Mouse (Mus musculus) spleen, adult 12 weeks (tissue): Measurements from ENCODE around the gene Lpar1.

Source experiments
- DNase-seq: peaks from one replicate; pipeline ENCODE4 v3.0.0; 2022; ENCODE audit warnings: low spot score

Gene Lpar1

GRCm38 (mm10) chr4:58553631-58554358 lies at the start of gene Lpar1:
Gene Lpar1 (minus strand): TSS chr4:58553898.
- DNase-seq: no peak

GRCm38 (mm10) chr4:58585942-58586341 lies 32.2 kb upstream of the Lpar1 start:
- DNase-seq: no peak

- no peak for DNase-seq
Observed at GRCm38 (mm10) chr4:58581191-58581590, 27.5 kb upstream of the Lpar1 start.

DNA sequence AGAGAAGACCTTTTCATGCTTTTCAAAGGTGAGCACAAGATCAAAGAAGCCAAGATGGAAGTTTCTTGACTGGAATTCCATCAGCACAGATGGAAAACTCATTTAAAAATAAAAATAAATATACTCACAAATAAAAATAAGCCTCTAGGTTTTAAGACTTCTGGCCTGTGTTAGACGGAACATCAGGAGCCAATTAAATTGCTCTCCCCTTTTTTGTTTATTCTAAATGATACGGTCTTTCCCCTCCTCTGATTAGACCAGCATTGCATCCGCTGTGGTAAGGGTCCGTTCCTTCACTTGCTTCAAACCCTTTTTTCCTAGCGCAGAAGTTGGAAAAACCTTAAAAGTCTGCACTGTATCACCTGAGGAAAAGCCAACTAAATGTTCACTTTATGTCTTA lies 26.8 kb upstream of the Lpar1 start:
- DNase-seq: no peak

GRCm38 (mm10) chr4:58580098-58580497 lies 26.4 kb upstream of the Lpar1 start:
- DNase-seq: no peak

GRCm38 (mm10) chr4:58578488-58578887 lies 24.8 kb upstream of the Lpar1 start:
- DNase-seq: no peak

- DNase-seq: no peak
Observed at GRCm38 (mm10) chr4:58577382-58578048, 23.8 kb upstream of the Lpar1 start.

DNA sequence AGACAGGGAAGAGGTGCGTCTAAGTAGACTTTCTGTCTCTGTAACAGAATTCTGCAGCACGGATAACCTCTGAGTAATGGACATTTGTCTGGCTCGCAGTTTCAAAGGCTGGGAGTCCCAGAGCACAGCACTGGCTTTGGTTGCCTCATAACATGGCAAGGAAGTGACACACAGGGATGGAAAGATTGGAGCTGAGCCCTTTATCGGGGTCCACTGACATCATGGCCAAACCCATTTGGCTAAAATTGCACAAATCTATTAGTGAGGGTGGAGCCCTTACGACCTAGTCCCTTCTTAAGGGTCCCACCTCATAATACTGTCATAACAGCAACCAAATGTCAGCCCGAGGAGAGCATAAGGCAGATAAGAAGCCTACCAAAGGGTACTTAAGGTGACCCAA lies 22.1 kb upstream of the Lpar1 start:
- no peak for DNase-seq

DNA sequence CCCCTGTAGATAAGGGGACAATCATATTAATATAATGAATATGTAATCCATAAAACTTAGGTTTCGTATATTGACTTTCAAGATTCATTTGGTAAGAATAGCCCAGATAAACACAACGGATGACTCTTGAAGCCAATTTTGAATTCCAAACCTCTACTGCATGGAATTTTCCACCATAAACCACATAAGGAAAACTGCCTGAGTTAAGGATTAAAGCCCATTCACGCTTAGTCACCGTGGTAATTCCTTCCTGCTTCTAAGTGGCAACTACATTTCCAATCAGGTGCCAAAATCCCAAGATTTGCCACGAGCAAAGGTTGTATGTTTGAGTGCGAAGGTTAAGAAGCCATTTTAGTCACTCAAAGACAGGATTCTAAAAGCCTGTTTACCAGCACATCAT lies 20.3 kb upstream of the Lpar1 start:
- DNase-seq: no peak

DNA sequence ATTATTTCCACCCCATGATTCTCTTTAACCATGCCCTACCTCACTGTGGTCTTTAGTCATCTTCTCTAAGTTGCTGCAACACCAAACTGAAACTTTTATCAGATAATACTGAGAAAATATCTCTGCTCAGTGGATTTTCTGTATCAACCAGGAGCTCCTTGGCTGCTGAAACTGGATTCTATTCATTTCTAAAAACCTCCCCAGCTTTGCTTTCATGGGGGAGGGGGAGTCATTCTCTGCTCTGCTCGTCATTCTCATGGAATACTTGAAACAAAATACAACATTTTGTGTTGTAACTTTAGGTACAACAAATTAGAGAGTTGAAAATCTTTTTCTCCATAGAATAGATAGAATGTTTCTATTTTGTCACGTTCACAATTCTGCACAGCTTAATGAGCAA lies 18.7 kb upstream of the Lpar1 start:
- DNase-seq: no peak

DNA sequence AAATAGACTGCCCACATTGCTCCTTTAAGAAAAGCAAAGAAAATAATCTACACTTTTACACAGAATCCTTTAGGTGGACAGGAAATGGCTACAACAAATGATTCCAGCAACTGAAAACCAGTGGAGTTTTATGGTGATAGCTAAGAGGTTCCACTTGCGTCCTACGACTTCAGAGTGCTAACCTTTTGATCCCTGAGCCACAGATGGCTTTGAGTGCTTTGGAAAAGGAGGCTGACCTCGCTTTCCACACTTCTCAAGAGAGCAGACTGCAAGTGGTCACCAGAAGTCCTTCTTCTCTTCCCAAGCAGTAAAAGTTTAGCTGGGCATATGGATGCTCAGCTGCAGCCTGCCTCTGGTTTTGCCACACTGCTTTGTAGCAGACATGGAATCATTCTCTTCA lies 18.0 kb upstream of the Lpar1 start:
- no peak for DNase-seq

DNA sequence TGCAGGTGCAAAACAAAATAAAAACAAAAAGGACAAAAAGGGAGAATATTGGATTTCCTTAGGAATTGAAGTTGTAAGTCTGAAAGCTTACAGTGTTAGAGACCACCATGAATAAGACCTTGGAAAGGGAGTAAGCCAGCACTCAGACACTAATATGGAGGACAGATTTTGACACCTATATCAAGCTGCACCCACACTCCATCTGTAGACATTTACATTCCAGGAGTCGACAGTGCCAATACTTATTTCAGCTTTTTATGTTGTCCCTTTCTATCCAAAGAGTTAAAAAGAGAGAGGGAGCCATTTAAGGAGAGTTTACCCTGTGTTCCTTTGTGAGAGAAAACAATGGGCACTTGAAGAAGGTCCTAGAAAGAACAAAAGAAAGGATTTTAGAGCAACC lies 17.5 kb upstream of the Lpar1 start:
- DNase-seq: no peak

DNA sequence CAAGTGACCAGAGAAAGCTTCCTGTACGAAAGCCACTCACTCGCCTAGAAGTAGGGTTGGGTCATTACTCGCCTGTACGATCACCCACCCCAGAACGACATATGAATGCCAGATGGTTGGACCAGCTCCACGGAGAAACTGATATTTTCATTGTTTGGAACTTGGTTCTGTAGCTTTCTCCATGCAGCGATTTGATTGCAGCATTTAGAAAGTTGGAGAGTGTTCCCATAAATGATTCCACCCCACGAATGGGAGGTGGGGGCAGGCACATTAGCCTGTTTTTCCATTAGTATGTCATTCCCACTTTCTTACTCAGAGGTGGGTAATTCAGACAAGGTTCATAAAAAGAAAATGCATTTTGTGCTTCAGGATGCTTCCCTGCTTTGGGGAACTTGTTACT lies 14.8 kb upstream of the Lpar1 start:
- no peak for DNase-seq

DNA sequence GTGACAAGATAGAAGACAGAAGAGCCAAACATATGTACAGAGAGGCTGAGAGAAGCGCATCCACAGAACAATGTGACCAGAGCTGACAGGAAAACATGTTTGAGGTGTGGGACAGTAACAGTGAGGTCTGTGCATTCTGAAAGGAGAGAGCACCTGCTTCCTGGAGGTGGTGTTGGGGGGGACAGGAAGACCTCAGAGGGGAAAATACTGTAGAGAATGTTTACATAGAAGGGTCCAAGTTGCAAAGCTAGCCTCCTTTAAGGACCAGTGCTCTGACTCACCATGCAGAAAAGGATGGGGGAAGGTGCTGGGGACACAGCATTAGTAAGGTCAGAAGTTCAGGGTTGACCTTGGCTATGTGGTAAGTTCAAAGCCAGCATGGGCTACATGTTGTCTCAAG lies 9.1 kb upstream of the Lpar1 start:
- DNase-seq: no peak

DNA sequence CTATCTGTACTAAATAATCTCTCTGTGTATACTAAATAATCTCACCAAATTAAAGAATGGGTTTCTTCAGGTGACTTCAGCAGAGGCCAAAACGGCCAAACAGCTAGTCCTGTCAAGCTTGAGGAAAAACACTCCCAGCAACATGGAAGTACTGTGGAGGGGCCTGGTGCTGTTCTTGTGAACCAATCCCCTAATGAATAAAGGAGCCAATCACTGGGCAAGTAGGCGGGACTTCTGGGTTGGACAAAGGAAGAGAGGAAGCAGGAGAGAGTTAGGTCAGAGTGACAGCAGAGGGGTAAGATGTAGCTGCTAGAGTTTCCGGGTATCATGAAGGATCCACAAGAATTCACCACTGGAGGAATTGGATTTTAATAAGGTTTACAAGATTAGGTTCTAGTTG lies 3.3 kb upstream of the Lpar1 start:
- no peak for DNase-seq

DNA sequence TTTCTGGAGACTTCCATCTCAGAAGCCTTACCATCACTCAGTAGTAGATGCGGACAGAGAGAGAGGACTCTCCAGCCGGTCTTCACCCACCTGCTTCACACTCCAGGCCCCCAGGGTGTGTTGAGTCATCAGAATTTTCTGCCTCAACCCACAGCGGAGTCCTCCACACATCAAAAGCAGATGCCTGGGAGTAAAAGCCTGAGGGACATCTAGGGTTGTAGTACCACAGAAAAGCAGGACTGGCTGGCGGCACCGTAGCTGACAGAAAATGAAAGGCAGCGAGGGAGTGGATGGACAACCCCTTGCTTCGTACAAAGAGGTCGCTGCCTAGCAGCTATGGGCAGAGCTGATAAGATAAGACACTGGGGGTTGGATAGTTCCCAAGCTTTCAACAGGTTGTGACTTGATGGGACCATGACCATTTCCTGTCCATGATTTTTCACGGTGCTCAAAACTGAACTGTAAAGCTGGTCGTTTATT lies 701 bp upstream of the Lpar1 start:
- no peak for DNase-seq

DNA sequence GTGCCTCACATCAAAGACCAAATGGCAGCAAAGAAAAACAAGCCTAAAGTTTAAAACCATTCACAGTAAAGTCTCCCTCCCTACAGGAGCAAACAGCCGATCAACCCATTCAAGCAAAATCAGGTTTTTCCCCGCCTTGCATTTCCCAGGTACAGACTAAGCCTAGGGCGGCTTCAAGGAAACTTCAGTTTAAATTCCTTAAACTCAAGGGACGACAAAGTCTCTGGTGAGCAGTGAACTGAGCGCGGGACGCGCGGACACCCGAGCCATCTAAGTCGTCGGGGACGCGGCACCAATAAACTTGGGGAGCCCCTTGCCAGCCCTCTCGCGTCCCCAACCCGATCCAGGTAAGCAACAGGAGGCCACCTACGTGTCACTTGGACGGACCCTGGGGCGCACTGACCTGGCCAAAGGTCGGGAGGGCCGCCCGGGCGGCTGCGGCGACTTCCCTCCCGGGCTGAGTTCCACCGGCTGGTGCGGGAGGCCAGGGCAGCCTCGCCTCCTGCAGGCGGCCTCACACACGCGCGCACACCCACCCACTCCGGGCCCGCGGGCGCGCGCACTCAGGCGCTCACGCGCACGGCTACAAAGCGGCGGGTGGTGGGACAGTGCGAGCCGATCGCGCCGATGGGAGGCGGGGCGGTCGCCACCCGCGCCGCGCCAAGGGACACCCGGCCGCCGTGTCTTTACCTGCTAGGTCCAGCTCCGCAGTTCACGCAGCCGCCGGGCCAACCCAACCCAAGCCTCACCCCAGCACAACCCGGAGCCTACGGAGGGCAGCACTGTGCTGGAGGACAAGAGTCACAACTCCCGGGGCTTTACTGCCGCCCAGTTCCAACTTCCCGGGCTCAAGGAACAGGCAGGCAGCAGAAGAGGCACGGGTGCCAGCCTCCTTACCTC lies 717 bp downstream of the Lpar1 start:
- no peak for DNase-seq

GRCm38 (mm10) chr4:58552229-58552628 lies 1.5 kb downstream of the Lpar1 start:
- DNase-seq: no peak

- no peak for DNase-seq
Observed at GRCm38 (mm10) chr4:58551820-58552219, 1.9 kb downstream of the Lpar1 start.

DNA sequence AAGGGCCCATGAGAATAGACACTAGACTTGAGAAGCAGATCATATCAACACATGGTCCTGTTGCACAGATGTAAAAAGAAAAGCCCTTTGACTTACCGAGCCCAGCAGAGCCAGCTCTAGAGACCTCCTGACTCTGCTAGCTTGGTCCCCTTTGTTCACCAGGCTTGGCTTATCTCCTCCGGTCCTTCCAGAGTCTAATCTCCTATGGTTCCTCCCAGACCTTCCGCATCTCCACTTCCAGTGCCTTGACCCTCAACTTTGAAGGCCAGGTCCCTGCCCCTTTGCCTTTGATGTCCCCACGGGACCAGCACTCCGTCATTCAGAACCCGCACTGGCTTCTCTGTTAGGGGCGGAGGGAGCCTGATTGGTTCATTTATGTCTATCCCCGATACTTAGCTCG lies 6.0 kb downstream of the Lpar1 start:
- DNase-seq: no peak

DNA sequence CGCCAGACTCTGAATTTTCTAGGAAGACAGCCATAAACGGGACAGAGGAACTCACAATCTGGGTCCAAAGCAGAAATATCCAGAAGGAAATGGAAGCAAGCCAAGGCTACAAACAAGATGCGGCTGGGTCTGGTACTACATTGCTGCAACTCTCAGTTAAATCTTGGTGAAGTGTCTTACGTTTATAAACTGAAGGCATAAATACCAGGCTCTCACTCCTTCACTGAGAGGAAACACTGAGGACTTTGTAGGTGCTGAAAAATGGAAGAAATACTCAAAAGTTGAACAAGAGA lies 6.5 kb downstream of the Lpar1 start:
- DNase-seq: no peak

DNA sequence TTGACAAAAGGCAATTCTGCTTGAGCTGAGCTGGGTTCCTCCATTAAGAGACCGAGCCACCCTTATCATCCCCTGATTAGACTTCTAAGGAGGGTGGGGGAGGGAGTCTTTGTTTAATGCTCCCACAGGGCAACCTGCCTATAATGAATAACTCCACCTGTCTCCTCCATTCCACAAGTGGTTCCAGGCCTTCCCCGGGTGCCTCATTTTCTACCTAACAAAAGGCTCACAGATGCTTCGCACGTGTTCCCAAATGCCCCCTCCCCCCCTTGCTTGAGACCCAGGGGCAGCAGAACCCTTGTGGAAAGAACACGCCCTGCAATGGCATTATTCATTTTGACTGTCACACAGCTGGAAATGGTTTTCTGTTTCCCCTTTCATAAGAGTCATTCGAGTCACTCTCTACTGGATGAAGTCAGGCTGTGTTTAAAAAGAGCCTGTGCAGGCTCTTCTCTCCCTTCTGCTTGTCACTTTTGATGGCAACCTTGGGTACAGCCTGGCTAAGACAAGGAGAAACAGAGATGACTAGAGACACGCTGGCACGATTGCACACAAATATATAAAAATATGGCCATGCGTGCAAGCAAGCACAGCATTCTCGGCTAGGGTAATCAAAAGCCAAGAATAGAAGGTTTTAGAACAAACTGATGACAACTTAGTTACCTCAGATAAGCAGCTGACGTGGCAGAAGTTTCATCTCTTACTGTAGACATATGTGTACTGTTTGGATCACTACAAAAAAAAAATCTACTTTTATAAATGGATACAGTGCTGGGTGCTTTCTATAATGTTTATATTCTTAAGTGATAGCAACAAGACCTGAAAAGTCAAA lies 7.0 kb downstream of the Lpar1 start:
- DNase-seq: no peak
